Mouse (Mus musculus): ENCODE data around the gene Dusp8. TPM values are rescaled to one million over a fixed set of nuclear protein-coding genes. Genes with fewer than 3 reads are reported as not detected.
A peak's percentile ranks its signal among the peaks of the same experiment; 100 is the strongest.

The Dusp8 gene
- polyA plus RNA-seq, 1 experiment from 2014 or later: 2.9 TPM

GRCm38 (mm10) chr7:142094301-142095143 is 1.1 kb downstream of the Dusp8 start:
- WGBS: under 1% methylated on average over 89 of the region's 89 CpGs
- Histone ChIP-seq H3K4me2 (peak overlapping the region; percentile 98), H3K9ac (peak overlapping the region; percentile 67), H3K4me1 (peaks cover 24% of the 10 kb centered on the region), H3K36me3 (no peaks in the 10 kb centered on the region), H3K27me3 (peaks cover 81% of the 10 kb centered on the region), H3K4me3 (replicated peaks) (peak overlapping the region; percentile 76), H3K27ac (no peak overlapping the region), H3K9me3 (replicated peaks) (no peaks in the 10 kb centered on the region)
- ATAC-seq (replicated peaks; ENCODE audit: low FRiP score): no peak; the same call in 1 of the 2 replicates

GRCm38 (mm10) chr7:142093696-142094240 is 1.9 kb downstream of the Dusp8 start:
- peaks cover 80% of the 10 kb centered on the region for H3K27me3 ChIP-seq
- H3K9ac ChIP-seq: 0 out of 2 replicates have a peak overlapping the region, but pooled peaks have one; percentile 67
- peaks cover 32% of the 10 kb centered on the region for H3K4me1 ChIP-seq
- 32% methylated on average over 6 of the region's 6 CpGs for whole genome bisulfite sequencing
- H3K9me3 ChIP-seq (replicated peaks): no peaks in the 10 kb centered on the region
- H3K4me2 ChIP-seq: peak overlapping the region; percentile 98
- ATAC-seq (replicated peaks; ENCODE audit: low FRiP score): no peak
- H3K27ac ChIP-seq: no peak overlapping the region
- peak overlapping the region; percentile 76 for H3K4me3 ChIP-seq (replicated peaks)
- no peaks in the 10 kb centered on the region for H3K36me3 ChIP-seq

- WGBS: 52% methylated on average over 1 of the region's 1 CpGs
- no peak for ATAC-seq (replicated peaks; ENCODE audit: low FRiP score)
- Histone ChIP-seq H3K4me2 (no peak overlapping the region), H3K4me3 (replicated peaks) (no peak overlapping the region), H3K4me1 (peaks cover 38% of the 10 kb centered on the region), H3K9me3 (replicated peaks) (no peaks in the 10 kb centered on the region), H3K27me3 (peaks cover 75% of the 10 kb centered on the region), H3K9ac (no peak overlapping the region), H3K27ac (no peak overlapping the region), H3K36me3 (no peaks in the 10 kb centered on the region)
Measured at GRCm38 (mm10) chr7:142092991-142093390, 2.7 kb downstream of the Dusp8 start.

- peaks cover 66% of the 10 kb centered on the region for H3K27me3 ChIP-seq
- H3K4me2 ChIP-seq: no peak overlapping the region
- 4% methylated on average over 4 of the region's 4 CpGs for WGBS
Measured at GRCm38 (mm10) chr7:142091848-142092247, 3.8 kb downstream of the Dusp8 start.

GRCm38 (mm10) chr7:142089648-142090447 is 5.8 kb downstream of the Dusp8 start:
- ATAC-seq (replicated peaks; ENCODE audit: low FRiP score): no peak

More at GRCm38 (mm10) chr7:142091848-142092247, 3.8 kb downstream of the Dusp8 start:
- H3K9ac ChIP-seq: no peak overlapping the region
- H3K4me1 ChIP-seq: peaks cover 38% of the 10 kb centered on the region
- no peaks in the 10 kb centered on the region for H3K9me3 ChIP-seq (replicated peaks)
- ATAC-seq (replicated peaks; ENCODE audit: low FRiP score): no peak
- H3K4me3 ChIP-seq (replicated peaks): no peak overlapping the region
- no peaks in the 10 kb centered on the region for H3K36me3 ChIP-seq
- H3K27ac ChIP-seq: no peak overlapping the region

GRCm38 (mm10) chr7:142088886-142089285 is 6.8 kb downstream of the Dusp8 start:
- H3K9ac ChIP-seq: no peak overlapping the region
- ATAC-seq (replicated peaks; ENCODE audit: low FRiP score): peak; percentile 59
- 8% methylated on average over 5 of the region's 5 CpGs for WGBS

More at GRCm38 (mm10) chr7:142089648-142090447, 5.8 kb downstream of the Dusp8 start:
- H3K36me3 ChIP-seq: no peaks in the 10 kb centered on the region
- H3K27me3 ChIP-seq: peaks cover 55% of the 10 kb centered on the region
- no peak overlapping the region for H3K4me3 ChIP-seq (replicated peaks)
- peaks cover 28% of the 10 kb centered on the region for H3K4me1 ChIP-seq
- WGBS: 58% methylated on average over 17 of the region's 17 CpGs
- H3K27ac ChIP-seq: no peak overlapping the region
- no peak overlapping the region for H3K4me2 ChIP-seq
- H3K9me3 ChIP-seq (replicated peaks): no peaks in the 10 kb centered on the region
- H3K9ac ChIP-seq: no peak overlapping the region

GRCm38 (mm10) chr7:142087069-142087652 is 8.5 kb downstream of the Dusp8 start:
- H3K27me3 ChIP-seq: peaks cover 55% of the 10 kb centered on the region
- no peaks in the 10 kb centered on the region for H3K36me3 ChIP-seq
- no peaks in the 10 kb centered on the region for H3K9me3 ChIP-seq (replicated peaks)
- peak; percentile 37; the same call in 1 of the 2 replicates for ATAC-seq (replicated peaks; ENCODE audit: low FRiP score)
- H3K9ac ChIP-seq: no peak overlapping the region
- peaks cover 28% of the 10 kb centered on the region for H3K4me1 ChIP-seq
- no peak overlapping the region for H3K4me3 ChIP-seq (replicated peaks)
- 89% methylated on average over 1 of the region's 1 CpGs for WGBS
- no peak overlapping the region for H3K27ac ChIP-seq
- H3K4me2 ChIP-seq: no peak overlapping the region

More at GRCm38 (mm10) chr7:142088886-142089285, 6.8 kb downstream of the Dusp8 start:
- H3K27me3 ChIP-seq: peaks cover 55% of the 10 kb centered on the region
- 0 out of 2 replicates have a peak overlapping the region, but pooled peaks have one; percentile 17 for H3K4me2 ChIP-seq
- H3K36me3 ChIP-seq: no peaks in the 10 kb centered on the region
- H3K4me1 ChIP-seq: peaks cover 22% of the 10 kb centered on the region
- no peaks in the 10 kb centered on the region for H3K9me3 ChIP-seq (replicated peaks)
- H3K4me3 ChIP-seq (replicated peaks): no peak overlapping the region
- no peak overlapping the region for H3K27ac ChIP-seq

- Histone ChIP-seq H3K4me3 (replicated peaks) (no peak overlapping the region), H3K27ac (no peak overlapping the region), H3K36me3 (no peaks in the 10 kb centered on the region), H3K27me3 (peaks cover 59% of the 10 kb centered on the region), H3K9ac (no peak overlapping the region), H3K4me2 (no peak overlapping the region), H3K9me3 (replicated peaks) (no peaks in the 10 kb centered on the region), H3K4me1 (peaks cover 36% of the 10 kb centered on the region)
- no peak for ATAC-seq (replicated peaks; ENCODE audit: low FRiP score)
- WGBS: 85% methylated on average over 4 of the region's 4 CpGs
Measured at GRCm38 (mm10) chr7:142086159-142086905, 9.3 kb downstream of the Dusp8 start.

- Histone ChIP-seq H3K9ac (no peak overlapping the region), H3K4me3 (replicated peaks) (no peak overlapping the region), H3K9me3 (replicated peaks) (no peaks in the 10 kb centered on the region), H3K36me3 (no peaks in the 10 kb centered on the region), H3K27me3 (peaks cover 69% of the 10 kb centered on the region), H3K4me2 (no peak overlapping the region), H3K27ac (no peak overlapping the region), H3K4me1 (peaks cover 34% of the 10 kb centered on the region)
- no peak for ATAC-seq (replicated peaks; ENCODE audit: low FRiP score)
- WGBS: 47% methylated on average over 3 of the region's 3 CpGs
Measured at GRCm38 (mm10) chr7:142084820-142085219, 10.8 kb downstream of the Dusp8 start.

GRCm38 (mm10) chr7:142084395-142084794 is 11.2 kb downstream of the Dusp8 start:
- Histone ChIP-seq H3K4me1 (peaks cover 30% of the 10 kb centered on the region), H3K27me3 (peaks cover 73% of the 10 kb centered on the region), H3K4me3 (replicated peaks) (no peak overlapping the region), H3K9ac (no peak overlapping the region), H3K9me3 (replicated peaks) (no peaks in the 10 kb centered on the region), H3K4me2 (no peak overlapping the region), H3K27ac (no peak overlapping the region), H3K36me3 (no peaks in the 10 kb centered on the region)
- 25% methylated on average over 5 of the region's 5 CpGs for WGBS
- 0 out of 2 replicates have a peak, but pooled peaks have one; percentile 26 for ATAC-seq (replicated peaks; ENCODE audit: low FRiP score)

All from kidney, embryonic 15.5 days (tissue).